Mouse (Mus musculus) myocyte (in vitro differentiated cells): ENCODE data around the gene Oit3.

Experiments
- CEBPB ChIP-seq: IDR thresholded peaks from 2 replicates; pipeline ENCODE4 v1.6.1; 2011; ENCODE audit warnings: mild to moderate bottlenecking, moderate library complexity; ENCODE audit not compliant: poor library complexity, insufficient read depth, severe bottlenecking
- E2F4 ChIP-seq: IDR thresholded peaks from one replicate; pipeline ENCODE4 v1.6.1; 2011; ENCODE audit warnings: mild to moderate bottlenecking, control low read depth, moderate library complexity; ENCODE audit not compliant: insufficient read depth
- MAX ChIP-seq: IDR thresholded peaks from one replicate; pipeline ENCODE4 v1.6.1; 2011; ENCODE audit warnings: low read depth, mild to moderate bottlenecking, control low read depth
- MYOD1 ChIP-seq, 3 experiments: IDR thresholded peaks; one replicate each; pipeline ENCODE4 v1.6.1; 2011; ENCODE audit warnings: control low read depth in 2 of 3, low read depth in 2 of 3, mild to moderate bottlenecking in 2 of 3, moderate library complexity in 1 of 3; ENCODE audit not compliant: insufficient read length in 2 of 3, control insufficient read depth in 1 of 3
- POLR2A ChIP-seq: IDR thresholded peaks from one replicate; pipeline ENCODE4 v1.6.1; 2011; ENCODE audit warnings: low read depth, mild to moderate bottlenecking, control low read depth, moderate library complexity; ENCODE audit not compliant: insufficient read length
- TCF3 ChIP-seq: IDR thresholded peaks from one replicate; pipeline ENCODE4 v1.6.1; 2011; ENCODE audit warnings: low read depth, control low read depth; ENCODE audit not compliant: insufficient read length
- USF1 ChIP-seq: IDR thresholded peaks from one replicate; pipeline ENCODE4 v1.6.1; 2011; ENCODE audit warnings: low read depth, mild to moderate bottlenecking, control low read depth, moderate library complexity

- TF ChIP-seq E2F4 (no peak), TCF3 (no peak), MYOD1 (IDR thresholded peaks at IDR 0.05; ENCODE audit: control insufficient read depth in 1 of 3, insufficient read length in 2 of 3, low read depth in 2 of 3) (no peak), MAX (no peak), POLR2A (no peak), CEBPB (no peak), USF1 (no peak)
Observed at GRCm38 (mm10) chr10:59446911-59447437, 5.4 kb upstream of the Oit3 start.
